Mouse (Mus musculus): ENCODE data around the gene Vmn1r93. TPM values are rescaled to one million over a fixed set of nuclear protein-coding genes. Genes with fewer than 3 reads are reported as not detected.

The Vmn1r93 gene
- not detected in 4 replicates for total RNA-seq (2023)

DNA sequence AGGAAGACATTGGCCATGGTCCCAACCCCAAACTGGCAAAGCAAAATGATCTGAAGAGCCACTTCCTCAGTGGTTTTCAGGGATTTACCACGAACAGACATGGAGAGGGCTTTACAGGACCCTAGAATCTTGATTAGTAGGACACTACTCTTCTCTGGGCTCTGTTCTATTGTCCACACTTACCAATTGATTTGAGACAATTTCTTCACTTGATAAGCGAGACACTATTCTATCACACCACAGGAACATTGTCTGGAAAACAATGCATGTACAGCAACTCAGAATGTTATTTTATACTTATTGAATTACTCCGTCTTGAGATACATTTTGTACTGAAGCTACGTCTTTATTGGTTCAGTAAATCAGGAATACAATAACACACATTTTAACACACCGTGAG, at the start of gene Vmn1r93:
Vmn1r93 (minus strand) TSS at position 101 of the 400 bp plus-strand sequence.

DNA sequence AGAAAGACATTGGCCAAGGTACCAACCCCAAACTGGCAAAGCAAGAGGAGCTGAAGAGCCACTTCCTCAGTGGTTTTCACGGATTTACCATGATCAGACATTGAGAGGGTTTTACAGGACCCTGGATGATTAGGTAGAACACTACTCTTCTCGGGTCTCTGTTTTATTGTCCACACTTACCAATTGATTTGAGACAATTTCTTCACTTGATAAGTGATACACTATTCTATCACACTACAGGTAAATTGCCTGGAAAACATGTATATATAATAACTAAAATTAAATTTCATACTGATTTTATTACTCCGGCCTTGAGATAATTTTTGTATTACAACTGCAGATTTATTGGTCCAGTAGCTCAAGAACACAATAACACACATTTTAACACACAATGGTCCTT, 29.4 kb upstream of the Vmn1r93 start, which contains the start of gene Vmn1r94:
Vmn1r94 (minus strand) TSS at position 101 of the 400 bp plus-strand sequence.

DNA sequence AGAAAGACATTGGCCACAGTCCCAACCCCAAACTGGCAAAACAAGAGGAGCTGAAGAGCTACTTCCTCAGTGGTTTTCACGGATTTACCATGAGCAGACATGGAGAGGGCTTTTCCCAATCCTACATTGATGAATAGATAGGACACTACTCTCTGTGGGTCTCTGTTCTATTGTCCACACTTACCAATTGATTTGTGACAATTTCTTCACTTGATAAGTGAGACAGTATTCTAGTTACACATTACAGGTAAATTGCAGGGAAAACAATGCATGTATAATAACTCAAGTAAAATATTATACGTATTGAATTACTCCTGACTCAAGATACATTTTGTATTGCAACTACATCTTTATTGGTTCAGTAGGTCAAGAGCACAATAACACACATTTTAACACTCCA, 16.4 kb downstream of the Vmn1r93 start, which contains the start of gene Gm16442:
Gm16442 (minus strand) TSS at position 101 of the 400 bp plus-strand sequence.

DNA sequence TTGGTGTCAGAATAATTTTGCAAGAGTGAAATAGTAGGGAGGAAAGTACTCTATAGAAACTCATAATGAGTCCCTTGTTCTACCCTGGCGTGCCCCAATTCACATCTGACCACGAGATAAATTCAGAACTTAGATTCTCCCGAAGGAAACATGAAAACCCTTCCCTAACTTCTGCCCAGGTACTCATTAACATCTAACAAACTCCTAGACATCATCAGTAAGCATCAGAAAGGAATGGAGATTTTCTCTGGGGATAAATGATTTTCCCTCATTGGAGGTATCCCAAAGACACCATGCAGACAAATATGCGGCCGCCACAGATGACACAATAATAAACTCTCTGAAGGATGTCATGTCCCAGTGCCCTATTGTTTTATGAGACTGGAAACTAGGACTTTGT, 39.5 kb downstream of the Vmn1r93 start, which contains the start of gene Vmn1r91:
Vmn1r91 (plus strand) TSS at position 301 of the 400 bp plus-strand sequence.

Other genes starting within 250 kb of the Vmn1r93 start
- 18.8 to 24.1 TPM (median 21.6 TPM) in 4 replicates for gene Pvr, start 217.9 kb downstream of the Vmn1r93 start, total RNA-seq (2023)
- not detected in 4 replicates for gene Igsf23, start 188.3 kb downstream of the Vmn1r93 start, total RNA-seq (2023)
- gene Ceacam20, start 173.7 kb downstream of the Vmn1r93 start, total RNA-seq (2023) = not detected in 4 replicates
- not detected in 4 replicates for gene Nlrp9b, start 147.6 kb downstream of the Vmn1r93 start, total RNA-seq (2023)
- gene Vmn1r91, start 39.4 kb downstream of the Vmn1r93 start, total RNA-seq (2023) = not detected in 4 replicates
- not detected in 4 replicates for gene Gm16442, start 16.5 kb downstream of the Vmn1r93 start, total RNA-seq (2023)
- gene Vmn1r94, start 29.3 kb upstream of the Vmn1r93 start, total RNA-seq (2023) = not detected in 4 replicates
- not detected in 4 replicates for gene Vmn1r95, start 54.6 kb upstream of the Vmn1r93 start, total RNA-seq (2023)
- not detected in 4 replicates for gene Gm6164, start 66.5 kb upstream of the Vmn1r93 start, total RNA-seq (2023)
- gene Gm4498, start 94.7 kb upstream of the Vmn1r93 start, total RNA-seq (2023) = not detected in 4 replicates
- gene Gm5890, start 123.7 kb upstream of the Vmn1r93 start, total RNA-seq (2023) = not detected in 4 replicates
- not detected in 4 replicates for gene Gm4133, start 195.0 kb upstream of the Vmn1r93 start, total RNA-seq (2023)
- not detected in 4 replicates for gene Gm5728, start 236.3 kb upstream of the Vmn1r93 start, total RNA-seq (2023)